Comparison of ENCODE assay signal across 8 mouse cellular contexts in the genomic region with DNA sequence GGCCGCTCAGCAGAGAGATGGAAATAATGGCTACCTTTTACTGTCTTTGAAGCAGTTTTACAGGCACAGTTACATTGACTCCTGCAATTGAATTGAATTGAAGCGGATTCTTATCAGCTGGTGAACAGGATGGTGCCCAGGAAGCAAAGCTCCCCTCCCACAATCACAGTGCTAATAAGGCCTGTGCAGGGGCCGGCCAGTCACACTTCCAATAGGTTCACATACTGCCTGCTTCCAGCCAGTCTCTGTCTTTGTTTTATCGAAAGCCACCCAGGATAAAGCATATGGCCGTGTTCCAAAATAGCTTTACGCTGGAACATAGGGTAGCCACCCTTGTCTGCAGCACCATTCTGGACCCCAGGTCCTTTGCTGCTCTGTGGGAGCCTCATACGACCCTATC. TPM values are rescaled to one million over a fixed set of nuclear protein-coding genes. Genes with fewer than 3 reads are reported as not detected.
A peak's percentile ranks its signal among the peaks of the same experiment; 100 is the strongest.
DNase-seq lines count a peak whose midpoint lies in the region; ATAC-seq and TF ChIP-seq lines count a peak whose summit lies in the region.
"Had no signal": no experiment of that assay in that cellular context is flagged by ENCODE, and none has a peak within 500 bp of the region (broad histone marks: within the 10 kb centered on the region; RNA-seq: fewer than 3 reads in every experiment).

No protein-coding gene starts in this region.

- no peak for DNase-seq in lung, embryonic 14.5 days
- DNase-seq in lung, postnatal 14 days, result no peak
- DNase-seq in limb, embryonic 14.5 days (ENCODE audit: low spot score), result no peak
- no peak for DNase-seq in adrenal gland, postnatal 36 days
- DNase-seq in layer of hippocampus, postnatal 25 days (ENCODE audit: extremely low spot score in 1 of 2, low spot score in 1 of 2), result no peak

- no peak for TF ChIP-seq POLR2A in limb, embryonic 14.5 days (IDR thresholded peaks at IDR 0.05; ENCODE audit: borderline replicate concordance, extremely low read depth, insufficient read depth, insufficient read length)

- WGBS in lung, embryonic 14.5 days, result 49% methylated on average over 7 of the region's 7 CpGs
- 18% methylated on average over 7 of the region's 7 CpGs for WGBS in forebrain, embryonic 15.5 days
- WGBS in limb, embryonic 14.5 days, result 49% methylated on average over 7 of the region's 7 CpGs
- WGBS in stomach, embryonic 15.5 days, result 50% methylated on average over 7 of the region's 7 CpGs

- H3K9ac ChIP-seq in lung, embryonic 14.5 days, result peak overlapping the region; percentile 62
- H3K9ac ChIP-seq in forebrain, embryonic 15.5 days (replicated peaks), result peak overlapping the region; percentile 66
- H3K9ac ChIP-seq in limb, embryonic 14.5 days (ENCODE audit: low read depth, low read length, severe bottlenecking), result no peak overlapping the region
- no peak overlapping the region; the same call in 1 of the 2 replicates for H3K9ac ChIP-seq in stomach, embryonic 15.5 days

- no peak for ATAC-seq in lung, embryonic 14.5 days (ENCODE audit: insufficient read depth)
- no peak for ATAC-seq in forebrain, embryonic 15.5 days (replicated peaks)
- ATAC-seq in limb, embryonic 14.5 days (ENCODE audit: low FRiP score, low read depth), result no peak
- no peak for ATAC-seq in stomach, embryonic 15.5 days (ENCODE audit: insufficient read depth, low FRiP score, low read depth)

- no peak for TF ChIP-seq CTCF in lung, embryonic 14.5 days (IDR thresholded peaks at IDR 0.05; ENCODE audit: low read depth)

- H3K27ac ChIP-seq in lung, embryonic 14.5 days (ENCODE audit: low read depth), result no peak overlapping the region
- H3K27ac ChIP-seq in forebrain, embryonic 15.5 days (replicated peaks), result peak overlapping the region; percentile 91
- no peak overlapping the region for H3K27ac ChIP-seq in limb, embryonic 14.5 days (replicated peaks; ENCODE audit: low read depth, low read length)
- no peak overlapping the region for H3K27ac ChIP-seq in stomach, embryonic 15.5 days

- H3K36me3 ChIP-seq in lung, embryonic 14.5 days (ENCODE audit: insufficient read depth), result no peaks in the 10 kb centered on the region
- no peaks in the 10 kb centered on the region for H3K36me3 ChIP-seq in forebrain, embryonic 15.5 days
- 0 out of 2 replicates have a peak, but pooled peaks cover 4% of the 10 kb centered on the region for H3K36me3 ChIP-seq in limb, embryonic 14.5 days (ENCODE audit: control insufficient read depth, insufficient read depth, low read length)
- no peaks in the 10 kb centered on the region for H3K36me3 ChIP-seq in stomach, embryonic 15.5 days

- H3K4me1 ChIP-seq in lung, embryonic 14.5 days (ENCODE audit: insufficient read depth), result peaks cover 15% of the 10 kb centered on the region
- peaks cover 40% of the 10 kb centered on the region for H3K4me1 ChIP-seq in forebrain, embryonic 15.5 days
- peaks cover 22% of the 10 kb centered on the region for H3K4me1 ChIP-seq in limb, embryonic 14.5 days (ENCODE audit: control insufficient read depth, insufficient read depth, low read length)
- H3K4me1 ChIP-seq in stomach, embryonic 15.5 days, result peaks cover 29% of the 10 kb centered on the region

- H3K4me2 ChIP-seq in lung, embryonic 14.5 days, result peak overlapping the region; percentile 95
- H3K4me2 ChIP-seq in forebrain, embryonic 15.5 days (replicated peaks), result peak overlapping the region; percentile 81
- peak overlapping the region; percentile 94 for H3K4me2 ChIP-seq in limb, embryonic 14.5 days (replicated peaks; ENCODE audit: low read depth, low read length, severe bottlenecking)
- H3K4me2 ChIP-seq in stomach, embryonic 15.5 days, result peak overlapping the region; percentile 94

- no peaks in the 10 kb centered on the region for H3K27me3 ChIP-seq in lung, embryonic 14.5 days (ENCODE audit: insufficient read depth, low read length)
- H3K27me3 ChIP-seq in forebrain, embryonic 15.5 days, result no peaks in the 10 kb centered on the region
- H3K27me3 ChIP-seq in limb, embryonic 14.5 days (ENCODE audit: control insufficient read depth, insufficient read depth, low read length), result no peaks in the 10 kb centered on the region
- H3K27me3 ChIP-seq in stomach, embryonic 15.5 days (replicated peaks), result no peaks in the 10 kb centered on the region

- peak overlapping the region; percentile 93 for H3K4me3 ChIP-seq in lung, embryonic 14.5 days (ENCODE audit: low read depth, low read length)
- H3K4me3 ChIP-seq in forebrain, embryonic 15.5 days, result peak overlapping the region; percentile 96
- H3K4me3 ChIP-seq in limb, embryonic 14.5 days (replicated peaks; ENCODE audit: low read length), result peak overlapping the region; percentile 61; the same call in 1 of the 2 replicates
- H3K4me3 ChIP-seq in stomach, embryonic 15.5 days (replicated peaks), result peak overlapping the region; percentile 72; the same call in 1 of the 2 replicates

- H3K9me3 ChIP-seq in lung, embryonic 14.5 days (ENCODE audit: low read depth, low read length), result no peaks in the 10 kb centered on the region
- no peaks in the 10 kb centered on the region for H3K9me3 ChIP-seq in forebrain, embryonic 15.5 days
- no peaks in the 10 kb centered on the region for H3K9me3 ChIP-seq in limb, embryonic 14.5 days (ENCODE audit: control insufficient read depth, low read length)
- H3K9me3 ChIP-seq in stomach, embryonic 15.5 days, result no peaks in the 10 kb centered on the region

RNA-seq across cellular contexts. Expression of a gene that starts 1.1 kb away (rescaled TPM):
- polyA plus RNA-seq in lung, embryonic 14.5 days (2014; fragmentation: Nextera tagmentation; extraction: Ambion mirVana), result 79.2 and 82.2 TPM in 2 replicates
- polyA plus RNA-seq in forebrain, embryonic 15.5 days (2015; fragmentation: Nextera tagmentation; extraction: Ambion mirVana), result 99.6 and 101 TPM in 2 replicates
- 77.7 and 97.3 TPM in 2 replicates for polyA plus RNA-seq in limb, embryonic 14.5 days (2012; rRNA removed)
- 83.0 and 87.4 TPM in 2 replicates for polyA plus RNA-seq in limb, embryonic 14.5 days (2014; fragmentation: Nextera tagmentation; extraction: Ambion mirVana)
- 53.2 and 56.2 TPM in 2 replicates for polyA plus RNA-seq in stomach, embryonic 15.5 days (2015; fragmentation: Nextera tagmentation; extraction: Ambion mirVana)
- total RNA-seq in adrenal gland, postnatal 36 days (2021), result 10 to 100 TPM; 25.8 to 27.9 TPM
- 100 to 1,000 TPM; 191 to 202 TPM for total RNA-seq in layer of hippocampus, postnatal 25 days (2021)

RNA-seq across cellular contexts. Expression of a gene that starts 39.7 kb away (rescaled TPM):
- polyA plus RNA-seq in lung, embryonic 14.5 days (2014; fragmentation: Nextera tagmentation; extraction: Ambion mirVana), result 51.9 and 52.3 TPM in 2 replicates
- polyA plus RNA-seq in forebrain, embryonic 15.5 days (2015; fragmentation: Nextera tagmentation; extraction: Ambion mirVana), result 61.4 and 68.7 TPM in 2 replicates
- polyA plus RNA-seq in limb, embryonic 14.5 days (2012; rRNA removed), result 54.2 and 74.3 TPM in 2 replicates
- 51.1 and 51.2 TPM in 2 replicates for polyA plus RNA-seq in limb, embryonic 14.5 days (2014; fragmentation: Nextera tagmentation; extraction: Ambion mirVana)
- polyA plus RNA-seq in stomach, embryonic 15.5 days (2015; fragmentation: Nextera tagmentation; extraction: Ambion mirVana), result 60.5 and 71.8 TPM in 2 replicates
- total RNA-seq in adrenal gland, postnatal 36 days (2021), result 10 to 100 TPM; 44.4 to 59.5 TPM
- total RNA-seq in layer of hippocampus, postnatal 25 days (2021), result 10 to 100 TPM; 93.2 to 96.7 TPM

RNA-seq across cellular contexts. Expression of a gene that starts 41.1 kb away (rescaled TPM):
- polyA plus RNA-seq in lung, embryonic 14.5 days (2014; fragmentation: Nextera tagmentation; extraction: Ambion mirVana), result 0.96 and 1.1 TPM in 2 replicates
- 6.5 and 7.6 TPM in 2 replicates for polyA plus RNA-seq in forebrain, embryonic 15.5 days (2015; fragmentation: Nextera tagmentation; extraction: Ambion mirVana)
- 0.46 and 0.49 TPM in 2 replicates for polyA plus RNA-seq in limb, embryonic 14.5 days (2012; rRNA removed)
- polyA plus RNA-seq in limb, embryonic 14.5 days (2014; fragmentation: Nextera tagmentation; extraction: Ambion mirVana), result 0.44 and 0.68 TPM in 2 replicates
- polyA plus RNA-seq in stomach, embryonic 15.5 days (2015; fragmentation: Nextera tagmentation; extraction: Ambion mirVana), result 0.64 and 0.66 TPM in 2 replicates
- total RNA-seq in adrenal gland, postnatal 36 days (2021), result not detected
- under 1 TPM; 0.39 to 0.40 TPM for total RNA-seq in layer of hippocampus, postnatal 25 days (2021)
- total RNA-seq: monocyte, adult 5-6 weeks had no signal

Comparison
In these comparisons a context has a peak if more than half of its experiments do, and no peak if none do; other contexts are left out.
1. H3K9ac ChIP-seq: peak in lung, embryonic 14.5 days (single experiment) and forebrain, embryonic 15.5 days (single experiment); none in limb, embryonic 14.5 days (single experiment) and stomach, embryonic 15.5 days (single experiment).
2. Peak in every context shown above with its lines, with median percentiles within 50 percentile points of each other: H3K4me2 ChIP-seq and H3K4me3 ChIP-seq.